Mouse (Mus musculus) adrenal gland, postnatal 10 days (tissue): Measurements from ENCODE around the gene Slc12a1. TPM values are rescaled to one million over a fixed set of nuclear protein-coding genes. Genes with fewer than 3 reads are reported as not detected.

ENCODE experiments used
- DNase-seq: peaks from one replicate; pipeline ENCODE4 v3.0.0; 2021; ENCODE audit warnings: mixed read lengths
- total RNA-seq, 2 experiments: library from RNA; stranded (reverse); gene quantifications; 2 replicates each; pipeline ENCODE4 v1.2.3; 2021

Slc12a1 gene
- total RNA-seq, 2 experiments from 2014 or later: not detected

DNA sequence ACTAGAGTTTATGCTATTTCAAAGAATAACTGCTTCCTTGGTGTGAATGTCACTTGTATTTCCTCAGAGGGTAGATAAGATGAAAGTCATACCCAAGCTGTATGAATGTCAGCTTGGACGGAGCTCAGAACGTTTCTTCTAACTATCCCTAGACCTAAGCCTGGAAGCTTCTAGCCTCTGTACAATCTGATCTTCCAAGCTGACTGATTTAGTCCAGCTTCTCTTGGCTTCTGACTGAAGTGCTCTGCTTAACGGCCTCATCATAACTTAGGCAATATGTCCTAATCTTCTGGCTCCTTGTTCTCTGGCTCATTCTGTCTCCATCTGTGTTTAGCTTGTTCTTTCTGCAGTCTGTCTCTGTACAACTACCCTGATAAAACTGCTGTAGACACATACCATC, 102.3 kb downstream of the Slc12a1 start:
- no peak for DNase-seq

DNA sequence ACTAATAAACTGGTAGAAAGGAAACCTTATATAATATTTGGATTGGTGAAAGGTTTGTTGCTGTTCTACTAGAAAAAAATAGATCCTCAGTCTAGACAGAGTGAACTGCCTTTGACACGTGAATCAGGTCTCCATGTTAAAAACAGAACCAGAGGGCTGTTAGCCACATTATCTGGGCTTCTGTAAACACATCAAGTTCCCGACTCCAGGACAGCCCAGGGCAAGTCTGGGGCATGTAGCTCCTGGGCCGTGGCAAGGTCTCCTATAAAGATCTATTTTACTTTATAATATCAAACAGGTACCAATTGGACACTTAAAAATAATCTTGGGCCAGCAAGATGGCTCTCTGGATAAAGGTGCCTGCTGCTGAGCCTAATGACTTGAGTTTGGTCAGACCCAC, 103.6 kb downstream of the Slc12a1 start:
- no peak for DNase-seq

DNA sequence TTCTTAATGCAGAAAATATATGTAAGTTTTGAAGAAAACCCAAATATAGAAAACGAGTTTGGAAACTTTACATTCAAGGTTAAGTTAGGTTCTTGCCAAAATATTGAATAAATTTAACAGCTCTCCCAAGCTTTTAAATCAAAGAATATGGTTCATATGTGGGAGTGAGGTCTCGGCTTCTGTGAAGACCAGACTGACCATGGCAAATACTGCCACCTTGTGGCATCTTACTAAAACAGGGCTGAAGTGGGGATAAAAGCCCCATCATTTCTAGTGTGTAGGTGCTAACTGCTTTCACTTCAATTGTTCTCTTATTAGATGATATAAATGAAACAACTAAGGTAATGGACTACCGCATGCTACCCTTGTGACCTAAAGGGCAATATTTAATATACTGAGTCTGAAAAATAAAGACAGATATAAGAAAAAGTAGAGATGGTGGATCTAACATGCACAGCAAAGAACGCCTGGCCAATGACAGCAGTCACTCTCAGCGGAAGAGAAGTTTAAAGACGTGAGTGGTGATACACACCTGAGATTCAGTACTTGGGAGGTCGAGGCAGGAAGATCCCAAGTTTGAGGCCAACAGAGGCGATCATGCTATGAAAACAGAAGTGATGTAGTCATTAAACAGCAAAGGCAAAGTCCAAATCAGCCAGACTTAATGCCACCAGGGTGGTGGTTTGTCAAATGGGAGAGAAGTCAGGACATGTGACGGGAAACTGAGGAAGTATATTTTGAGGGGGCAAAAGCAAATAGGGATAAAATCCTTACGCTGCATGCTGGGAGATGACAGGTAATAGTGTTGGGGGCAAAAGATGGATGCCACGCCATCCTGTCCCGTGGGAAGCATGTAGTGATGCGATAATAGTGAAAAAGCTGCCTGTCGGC, 107.2 kb downstream of the Slc12a1 start:
- DNase-seq: peak; percentile 35

DNA sequence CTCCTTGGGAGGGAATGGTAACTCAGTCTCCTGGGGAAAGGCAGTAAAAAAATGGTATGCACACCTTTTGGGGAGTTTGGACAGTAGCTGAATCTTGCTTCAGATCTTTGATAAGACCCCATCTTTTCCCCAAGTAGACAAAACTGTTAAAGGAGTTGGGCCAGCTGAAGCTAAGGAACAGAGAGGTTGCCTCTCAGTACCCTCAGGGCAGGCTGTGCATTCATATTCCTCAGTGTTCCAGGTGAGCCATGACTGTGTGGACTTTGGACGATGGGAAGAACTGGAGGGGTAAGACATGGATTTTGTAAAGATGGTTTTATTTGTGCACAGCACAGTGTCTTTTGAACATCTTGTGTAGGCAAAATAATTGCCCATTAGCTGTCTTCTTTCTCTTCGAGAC, 108.0 kb downstream of the Slc12a1 start:
- DNase-seq: no peak

DNA sequence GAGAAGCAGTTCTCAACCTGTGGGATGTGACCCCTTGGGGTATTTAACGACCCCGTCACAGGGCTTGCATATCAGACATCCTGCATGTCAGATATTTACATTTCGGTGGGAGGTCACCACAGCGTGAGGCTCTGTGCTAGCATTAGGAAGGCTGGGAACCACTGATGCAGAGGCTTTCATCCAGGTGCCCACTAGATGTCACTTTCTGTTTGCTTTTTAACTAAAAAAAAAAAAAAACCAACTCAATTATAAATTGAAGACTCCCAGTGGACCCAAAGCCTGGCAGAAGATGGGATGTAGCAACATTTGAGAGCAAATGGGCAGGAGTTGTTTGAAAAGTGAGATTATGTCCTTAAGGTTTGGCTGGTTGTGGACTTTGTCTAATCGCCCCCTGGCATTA, 110.8 kb downstream of the Slc12a1 start:
- DNase-seq: peak; percentile 42

DNA sequence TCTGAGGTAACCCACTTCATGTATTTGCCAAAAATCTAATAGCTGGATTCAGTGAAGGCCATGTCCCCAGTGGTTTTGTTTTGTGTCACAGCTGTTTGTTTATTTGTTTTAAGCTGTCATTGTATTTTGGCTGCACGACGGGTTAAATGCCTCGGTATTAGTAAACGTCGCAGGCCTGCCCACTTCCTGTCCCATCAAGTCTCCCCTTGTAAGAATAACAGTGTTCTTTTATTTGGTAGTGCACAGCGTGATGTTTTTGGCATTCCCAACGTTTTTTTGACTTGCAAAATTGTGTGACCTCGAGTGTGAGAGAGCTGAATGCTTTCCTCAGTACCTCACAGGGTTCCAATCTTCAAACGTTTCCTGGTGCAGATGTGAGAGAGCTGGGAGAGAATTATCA, 111.4 kb downstream of the Slc12a1 start:
- no peak for DNase-seq

DNA sequence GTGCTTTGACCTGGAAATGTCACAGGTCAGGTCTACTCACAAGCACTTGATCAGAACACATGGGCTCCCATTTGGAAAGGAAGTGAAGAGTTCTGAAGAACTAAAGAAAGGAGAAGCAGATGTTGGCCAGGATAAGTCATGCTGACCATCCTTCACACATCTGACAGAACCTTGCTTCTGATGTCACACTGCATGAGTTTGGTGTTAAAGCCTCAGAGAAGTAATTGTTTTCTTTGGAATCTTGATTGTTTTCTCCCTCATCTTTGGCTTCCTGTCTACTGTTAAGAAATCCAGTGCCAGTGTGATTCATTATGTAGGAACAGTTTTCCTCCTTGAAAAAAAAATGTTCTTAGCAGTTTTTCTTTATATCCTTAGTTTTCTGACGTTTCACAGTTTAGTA, 116.6 kb downstream of the Slc12a1 start:
- no peak for DNase-seq

DNA sequence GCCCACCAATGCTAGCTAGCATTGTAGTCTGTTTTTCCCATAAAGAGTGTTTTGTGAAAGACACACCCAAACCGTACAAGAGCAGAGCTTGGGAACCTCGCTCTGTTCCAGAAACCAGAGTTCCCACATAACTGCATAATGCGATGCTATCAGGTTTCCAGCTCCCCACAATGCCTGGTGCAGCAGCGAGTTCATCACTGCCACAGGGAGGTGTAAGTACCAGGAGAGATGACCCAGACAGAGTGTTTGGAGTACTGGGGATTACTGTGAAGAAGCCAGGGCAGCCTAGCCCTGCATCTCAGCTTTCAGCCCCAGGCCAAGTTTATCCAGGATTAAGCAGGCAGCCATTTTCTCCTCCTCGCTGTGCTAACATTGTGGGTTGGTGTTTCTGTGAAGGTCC, 123.3 kb downstream of the Slc12a1 start:
- no peak for DNase-seq

DNA sequence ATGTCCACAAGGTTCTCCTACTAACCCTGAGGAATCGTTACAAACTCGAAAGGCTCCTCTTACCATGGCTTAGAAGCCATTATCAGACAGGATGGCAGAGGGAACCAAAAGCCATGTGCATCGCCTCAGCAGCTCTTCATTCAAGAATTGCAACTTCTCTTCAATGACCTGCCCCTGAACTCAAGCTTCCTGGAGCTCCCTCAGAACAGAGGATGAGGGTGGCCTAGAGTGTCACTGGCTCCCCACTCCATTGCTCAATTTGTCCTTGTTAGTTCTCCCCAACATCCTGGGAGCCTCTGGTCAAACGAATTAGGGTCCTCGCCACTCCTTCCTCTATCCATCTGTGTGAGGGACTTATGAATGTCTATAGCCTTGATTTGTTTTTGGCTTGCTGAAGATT, 124.4 kb downstream of the Slc12a1 start:
- DNase-seq: no peak

DNA sequence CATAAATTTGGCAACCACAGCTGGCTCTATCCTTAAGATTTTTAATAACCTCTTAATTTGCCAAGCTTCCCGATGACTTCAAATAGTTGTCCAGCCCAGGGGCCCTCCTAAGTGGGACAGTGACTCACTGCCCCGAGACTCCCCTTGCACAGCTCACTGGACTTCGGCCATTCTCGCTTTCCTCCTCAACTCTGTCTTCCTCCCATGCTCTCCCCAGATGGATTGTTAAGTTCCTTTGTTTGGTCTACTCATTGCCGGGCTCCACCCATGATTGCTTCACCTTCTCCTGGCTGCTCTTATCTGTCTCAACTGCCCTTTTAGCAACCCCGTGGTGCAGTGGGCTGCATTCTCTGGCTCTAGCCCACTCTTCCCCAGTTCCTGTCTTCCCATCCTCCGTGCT, 126.2 kb downstream of the Slc12a1 start:
- DNase-seq: peak; percentile 23

Other genes with a start within 250 kb of the Slc12a1 start
- under 1 TPM in 1 of 2 experiments, not detected in 1; 0.45 TPM for gene Slc24a5, start 84.4 kb upstream of the Slc12a1 start, total RNA-seq
- gene Myef2, start 28.8 kb upstream of the Slc12a1 start, total RNA-seq: 10 to 100 TPM; 31.9 to 34.8 TPM
- under 1 TPM in 1 of 2 experiments, not detected in 1; 0.39 TPM for gene Ctxn2, start 15.8 kb upstream of the Slc12a1 start, total RNA-seq
- 10 to 100 TPM; 40.3 to 53.8 TPM for gene Dut, start 94.7 kb downstream of the Slc12a1 start, total RNA-seq